Mouse (Mus musculus) liver, embryonic 14.5 days (tissue): ENCODE measurements around the gene Daam2.

ENCODE experiments used
- CTCF ChIP-seq: IDR thresholded peaks from 2 replicates; pipeline ENCODE4 v1.5.1; 2016; ENCODE audit warnings: antibody characterized with exemption, low read depth, control low read depth
- EP300 ChIP-seq: IDR thresholded peaks from 2 replicates; pipeline ENCODE4 v1.6.1; 2016; ENCODE audit warnings: antibody characterized with exemption, low read depth

- TF ChIP-seq CTCF (no peak), EP300 (no peak)
Observed at GRCm38 (mm10) chr17:49582471-49582870, 18.3 kb upstream of the Daam2 start.
